Mouse (Mus musculus): ENCODE measurements around the gene Rpusd3. TPM values are rescaled to one million over a fixed set of nuclear protein-coding genes. Genes with fewer than 3 reads are reported as not detected.

Rpusd3 gene
- 13.4 and 19.2 TPM in 2 replicates for polyA plus RNA-seq (2015; fragmentation: Nextera tagmentation; extraction: Ambion mirVana)

GRCm38 (mm10) chr6:113419199-113419587 lies at the start of gene Rpusd3:
Rpusd3 (minus strand) TSS chr6:113419340.
- peak; percentile 96 for DNase-seq
- ATAC-seq (ENCODE audit: low read depth): peak; percentile 97
- WGBS (ENCODE audit: insufficient replicate concordance): under 1% methylated on average over 25 of the region's 25 CpGs

DNA sequence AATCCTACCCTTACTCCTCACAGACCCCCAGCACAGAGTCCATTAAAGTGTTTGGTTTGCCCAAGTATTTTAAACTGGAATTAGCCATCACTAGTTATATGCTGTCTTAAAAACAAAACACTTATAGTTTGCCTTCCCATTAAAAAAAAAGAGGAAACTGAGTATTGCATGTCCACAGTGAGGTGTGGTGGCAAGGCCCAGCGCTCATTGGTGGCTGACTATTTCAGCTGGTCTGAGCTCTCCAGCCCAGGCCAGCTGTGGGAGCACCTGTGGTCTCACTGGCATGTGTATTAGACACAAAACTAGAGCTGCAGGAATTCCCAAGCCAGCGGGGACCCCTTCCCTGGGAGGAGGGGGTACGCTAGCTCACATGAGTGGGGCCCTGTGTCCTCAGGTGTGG lies 49.4 kb upstream of the Rpusd3 start:
- Histone ChIP-seq H3K36me3 (no peaks in the 10 kb centered on the region), H3K4me3 (replicated peaks) (no peak overlapping the region), H3K4me2 (0 out of 2 replicates have a peak overlapping the region, but pooled peaks have one; percentile 70), H3K4me1 (replicated peaks) (peaks cover 28% of the 10 kb centered on the region), H3K9me3 (replicated peaks) (no peaks in the 10 kb centered on the region), H3K27me3 (peaks cover 28% of the 10 kb centered on the region), H3K27ac (no peak overlapping the region), H3K9ac (no peak overlapping the region)
- DNase-seq (no peak), ATAC-seq (ENCODE audit: low read depth) (no peak)
- WGBS (ENCODE audit: insufficient replicate concordance): 60% methylated on average over 3 of the region's 3 CpGs

More at GRCm38 (mm10) chr6:113419199-113419587, at the start of gene Rpusd3:
- H3K36me3 ChIP-seq: peaks cover 14% of the 10 kb centered on the region; the same call in 1 of the 2 replicates
- H3K4me2 ChIP-seq: peak within 1 kb of the TSS; percentile 93
- peak within 1 kb of the TSS; percentile 82 for H3K9ac ChIP-seq
- peak within 1 kb of the TSS; percentile 72 for H3K4me3 ChIP-seq (replicated peaks)
- no peaks in the 10 kb centered on the region for H3K27me3 ChIP-seq
- no peaks in the 10 kb centered on the region for H3K9me3 ChIP-seq (replicated peaks)
- peak within 1 kb of the TSS; percentile 57 for H3K27ac ChIP-seq
- H3K4me1 ChIP-seq (replicated peaks): peaks cover 34% of the 10 kb centered on the region

- Histone ChIP-seq H3K9me3 (replicated peaks) (no peaks in the 10 kb centered on the region), H3K27me3 (peaks cover 18% of the 10 kb centered on the region), H3K4me1 (replicated peaks) (peaks cover 13% of the 10 kb centered on the region), H3K36me3 (no peaks in the 10 kb centered on the region), H3K4me3 (replicated peaks) (no peak overlapping the region), H3K9ac (no peak overlapping the region), H3K4me2 (no peak overlapping the region), H3K27ac (no peak overlapping the region)
- ATAC-seq (ENCODE audit: low read depth) (no peak), DNase-seq (no peak)
- WGBS (ENCODE audit: insufficient replicate concordance): 59% methylated on average over 5 of the region's 5 CpGs
Observed at GRCm38 (mm10) chr6:113465602-113466001, 46.5 kb upstream of the Rpusd3 start.

GRCm38 (mm10) chr6:113464040-113464439 lies 44.9 kb upstream of the Rpusd3 start:
- ATAC-seq (ENCODE audit: low read depth): no peak
- no peak overlapping the region for H3K4me2 ChIP-seq
- DNase-seq: no peak
- no peak overlapping the region for H3K4me3 ChIP-seq (replicated peaks)
- no peaks in the 10 kb centered on the region for H3K36me3 ChIP-seq
- H3K27me3 ChIP-seq: peaks cover 3% of the 10 kb centered on the region; the same call in 1 of the 2 replicates
- WGBS (ENCODE audit: insufficient replicate concordance): 50% methylated on average over 7 of the region's 7 CpGs
- H3K27ac ChIP-seq: no peak overlapping the region
- H3K9me3 ChIP-seq (replicated peaks): no peaks in the 10 kb centered on the region
- H3K9ac ChIP-seq: no peak overlapping the region
- H3K4me1 ChIP-seq (replicated peaks): peaks cover 5% of the 10 kb centered on the region; the same call in 1 of the 2 replicates

- ATAC-seq (ENCODE audit: low read depth) (no peak), DNase-seq (no peak)
- Histone ChIP-seq H3K9me3 (replicated peaks) (no peaks in the 10 kb centered on the region), H3K27me3 (0 out of 2 replicates have a peak, but pooled peaks cover 4% of the 10 kb centered on the region), H3K4me2 (no peak overlapping the region), H3K4me1 (replicated peaks) (no peaks in the 10 kb centered on the region), H3K27ac (no peak overlapping the region), H3K4me3 (replicated peaks) (no peak overlapping the region), H3K36me3 (no peaks in the 10 kb centered on the region), H3K9ac (no peak overlapping the region)
- 61% methylated on average over 10 of the region's 10 CpGs for WGBS (ENCODE audit: insufficient replicate concordance)
Observed at GRCm38 (mm10) chr6:113458635-113459034, 39.5 kb upstream of the Rpusd3 start.

GRCm38 (mm10) chr6:113457952-113458534 lies 38.9 kb upstream of the Rpusd3 start, which contains the start of gene Il17re:
Il17re (plus strand) TSS chr6:113458484.
- no peaks in the 10 kb centered on the region for H3K4me1 ChIP-seq (replicated peaks)
- no peak within 1 kb of the TSS for H3K4me2 ChIP-seq
- no peak within 1 kb of the TSS for H3K4me3 ChIP-seq (replicated peaks)
- H3K9me3 ChIP-seq (replicated peaks): no peaks in the 10 kb centered on the region
- WGBS (ENCODE audit: insufficient replicate concordance): 16% methylated on average over 10 of the region's 10 CpGs
- no peak within 1 kb of the TSS for H3K27ac ChIP-seq
- H3K36me3 ChIP-seq: no peaks in the 10 kb centered on the region
- H3K27me3 ChIP-seq: 0 out of 2 replicates have a peak, but pooled peaks cover 4% of the 10 kb centered on the region
- ATAC-seq (ENCODE audit: low read depth): no peak
- no peak within 1 kb of the TSS for H3K9ac ChIP-seq
- DNase-seq: no peak

GRCm38 (mm10) chr6:113455007-113455406 lies 35.9 kb upstream of the Rpusd3 start:
- ATAC-seq (ENCODE audit: low read depth): no peak
- H3K4me2 ChIP-seq: no peak overlapping the region
- H3K27me3 ChIP-seq: 0 out of 2 replicates have a peak, but pooled peaks cover 4% of the 10 kb centered on the region
- no peak overlapping the region for H3K27ac ChIP-seq
- 35% methylated on average over 5 of the region's 5 CpGs for WGBS (ENCODE audit: insufficient replicate concordance)
- H3K9me3 ChIP-seq (replicated peaks): no peaks in the 10 kb centered on the region
- H3K36me3 ChIP-seq: no peaks in the 10 kb centered on the region
- H3K9ac ChIP-seq: no peak overlapping the region
- H3K4me3 ChIP-seq (replicated peaks): no peak overlapping the region
- no peaks in the 10 kb centered on the region for H3K4me1 ChIP-seq (replicated peaks)
- DNase-seq: no peak

- Histone ChIP-seq H3K4me2 (no peak overlapping the region), H3K9me3 (replicated peaks) (no peaks in the 10 kb centered on the region), H3K27me3 (no peaks in the 10 kb centered on the region), H3K27ac (no peak overlapping the region), H3K4me1 (replicated peaks) (no peaks in the 10 kb centered on the region), H3K36me3 (peaks cover 23% of the 10 kb centered on the region), H3K9ac (no peak overlapping the region), H3K4me3 (replicated peaks) (no peak overlapping the region)
- 78% methylated on average over 2 of the region's 2 CpGs for WGBS (ENCODE audit: insufficient replicate concordance)
- no peak for ATAC-seq (ENCODE audit: low read depth)
- no peak for DNase-seq
Observed at GRCm38 (mm10) chr6:113451839-113452238, 32.7 kb upstream of the Rpusd3 start.

DNA sequence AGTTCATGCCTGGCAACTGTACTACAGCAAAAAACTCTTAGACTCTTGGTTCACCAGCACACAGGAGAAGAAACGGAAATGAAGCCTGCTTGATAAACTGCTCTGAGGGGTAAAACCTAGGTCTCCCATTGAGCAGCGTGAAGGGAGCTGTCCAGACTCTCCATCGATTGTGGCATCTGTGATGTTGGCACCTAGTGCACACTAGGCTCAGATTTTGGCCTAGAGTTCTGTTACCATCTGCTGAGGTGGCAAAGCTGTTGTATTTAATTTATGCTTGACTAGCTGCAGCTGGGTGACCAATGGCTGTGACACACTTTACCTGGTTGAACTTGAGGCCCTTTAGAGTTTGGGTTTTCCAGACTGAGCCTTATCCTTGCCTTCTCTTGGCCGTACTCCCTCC lies 28.5 kb upstream of the Rpusd3 start:
- no peak overlapping the region for H3K4me2 ChIP-seq
- no peak overlapping the region for H3K27ac ChIP-seq
- H3K9ac ChIP-seq: no peak overlapping the region
- H3K4me1 ChIP-seq (replicated peaks): peaks cover 19% of the 10 kb centered on the region
- no peaks in the 10 kb centered on the region for H3K9me3 ChIP-seq (replicated peaks)
- no peaks in the 10 kb centered on the region for H3K27me3 ChIP-seq
- H3K36me3 ChIP-seq: peaks cover 32% of the 10 kb centered on the region
- DNase-seq: no peak
- ATAC-seq (ENCODE audit: low read depth): no peak
- WGBS (ENCODE audit: insufficient replicate concordance): 81% methylated on average over 4 of the region's 4 CpGs
- no peak overlapping the region for H3K4me3 ChIP-seq (replicated peaks)

- Histone ChIP-seq H3K4me1 (replicated peaks) (peaks cover 29% of the 10 kb centered on the region), H3K27ac (no peak overlapping the region), H3K4me2 (no peak overlapping the region), H3K9ac (no peak overlapping the region), H3K4me3 (replicated peaks) (no peak overlapping the region), H3K27me3 (no peaks in the 10 kb centered on the region), H3K36me3 (peaks cover 32% of the 10 kb centered on the region), H3K9me3 (replicated peaks) (no peaks in the 10 kb centered on the region)
- ATAC-seq (ENCODE audit: low read depth): no peak
- WGBS (ENCODE audit: insufficient replicate concordance): 79% methylated on average over 7 of the region's 8 CpGs
- no peak for DNase-seq
Observed at GRCm38 (mm10) chr6:113444207-113444965, 25.2 kb upstream of the Rpusd3 start.

DNA sequence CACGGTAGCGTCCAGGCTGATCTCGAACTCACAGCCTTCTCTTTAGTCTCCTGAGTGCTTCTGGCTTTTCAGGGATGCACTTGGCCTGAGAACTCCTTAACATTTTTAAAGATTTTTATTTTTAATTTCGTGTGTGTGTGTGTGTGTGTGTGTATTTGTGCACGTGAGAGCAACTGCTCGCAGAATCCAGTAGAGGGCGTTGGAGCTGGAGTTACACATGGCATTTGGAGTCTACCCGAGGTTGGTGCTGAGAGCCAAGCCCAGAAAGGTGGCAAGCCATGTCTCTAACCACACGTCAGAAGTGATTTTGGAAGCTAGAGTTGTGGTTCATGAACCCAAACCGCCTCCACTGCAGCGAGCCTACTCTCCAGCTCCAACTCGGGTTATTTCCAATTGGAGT lies 24.0 kb upstream of the Rpusd3 start:
- ATAC-seq (ENCODE audit: low read depth) (no peak), DNase-seq (peak; percentile 14)
- Histone ChIP-seq H3K36me3 (peaks cover 22% of the 10 kb centered on the region), H3K4me1 (replicated peaks) (peaks cover 29% of the 10 kb centered on the region), H3K4me2 (peak overlapping the region; percentile 88), H3K4me3 (replicated peaks) (peak overlapping the region; percentile 87), H3K27me3 (no peaks in the 10 kb centered on the region), H3K9me3 (replicated peaks) (no peaks in the 10 kb centered on the region), H3K27ac (peak overlapping the region; percentile 50; the same call in 1 of the 2 replicates), H3K9ac (peak overlapping the region; percentile 94)
- WGBS (ENCODE audit: insufficient replicate concordance): 35% methylated on average over 12 of the region's 12 CpGs

All from liver, embryonic 13.5 days (tissue).